Mouse (Mus musculus): ENCODE data around the gene 1700067K01Rik. TPM values are rescaled to one million over a fixed set of nuclear protein-coding genes. Genes with fewer than 3 reads are reported as not detected.

1700067K01Rik gene
- polyA plus RNA-seq, 1 experiment from 2014 or later, result 0.58 TPM

DNA sequence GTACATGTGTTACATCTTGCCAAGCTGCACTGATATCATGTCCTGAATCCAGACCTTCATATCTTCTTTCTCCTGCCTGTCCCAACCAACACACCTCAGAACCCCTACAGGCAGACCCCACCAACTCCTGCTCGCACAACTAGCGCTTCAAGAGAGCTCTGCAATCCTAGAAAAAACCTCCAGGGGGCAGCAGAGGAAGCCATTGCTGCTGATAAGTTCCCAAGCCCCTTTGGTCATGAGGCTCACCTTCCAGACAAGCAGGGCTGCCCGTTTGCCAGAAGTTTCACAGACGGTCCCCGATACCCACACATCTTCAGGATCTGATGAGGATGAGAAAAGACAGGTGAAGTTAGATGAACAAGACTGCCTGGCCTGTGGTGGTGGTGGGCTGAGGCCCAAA, 37.7 kb downstream of the 1700067K01Rik start:
- Histone ChIP-seq H3K36me3 (replicated peaks) (no peaks in the 10 kb centered on the region), H3K27ac (replicated peaks) (no peak overlapping the region), H3K4me2 (no peak overlapping the region), H3K9ac (no peak overlapping the region), H3K4me3 (replicated peaks) (no peak overlapping the region), H3K27me3 (peaks cover 61% of the 10 kb centered on the region), H3K9me3 (replicated peaks) (no peaks in the 10 kb centered on the region), H3K4me1 (replicated peaks) (peaks cover 7% of the 10 kb centered on the region)
- ATAC-seq (ENCODE audit: insufficient read depth), result no peak
- 4% methylated on average over 5 of the region's 5 CpGs for WGBS (ENCODE audit: insufficient replicate concordance)

DNA sequence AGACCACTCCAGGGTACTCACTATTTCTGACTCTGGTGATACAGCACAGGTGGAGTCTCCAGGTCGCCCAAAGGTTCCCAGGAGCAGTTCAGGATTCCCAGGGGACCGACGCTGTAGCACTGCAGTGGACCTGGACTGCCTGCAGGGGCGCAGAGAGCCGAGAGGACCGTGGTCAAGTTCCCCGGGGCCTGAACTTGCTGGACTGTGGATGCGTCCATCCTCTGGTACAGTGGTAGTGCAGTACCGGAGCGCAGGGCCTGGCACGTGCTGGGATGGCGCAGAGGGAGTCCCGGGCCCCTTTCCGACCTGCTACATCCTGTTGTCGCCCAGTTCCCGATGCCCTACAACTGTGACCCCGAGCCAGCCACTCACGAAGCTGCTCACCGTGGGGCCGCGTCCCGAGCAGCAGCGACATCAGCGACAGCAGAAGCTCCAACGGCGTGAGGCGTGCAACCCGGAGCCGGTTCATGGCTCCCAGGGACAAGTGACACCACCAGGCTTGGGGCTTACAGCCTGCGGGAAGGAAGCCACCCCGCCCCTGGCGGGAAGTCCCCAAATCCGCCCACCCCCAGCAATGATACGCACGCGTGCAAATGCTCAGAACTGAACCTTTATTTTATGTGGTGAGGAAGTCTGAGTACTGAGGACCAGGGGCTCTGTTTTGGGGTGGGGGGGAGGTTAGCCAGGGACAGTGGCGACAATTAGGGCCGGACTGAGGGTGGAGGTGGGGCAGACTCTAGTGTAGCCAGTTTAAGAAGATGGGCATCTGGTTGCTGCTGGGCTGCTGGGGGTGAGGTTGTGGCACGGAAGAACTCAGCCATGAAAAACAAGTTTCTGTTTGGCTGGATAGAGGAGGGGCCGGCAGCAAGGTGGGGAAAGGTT, 41.0 kb downstream of the 1700067K01Rik start, which contains the start of gene Il27ra:
TSS of gene Il27ra (minus strand) at position 524 of the 882 bp plus-strand sequence.
- Histone ChIP-seq H3K4me3 (replicated peaks) (peak within 1 kb of the TSS; percentile 40), H3K27me3 (peaks cover 76% of the 10 kb centered on the region), H3K4me2 (peak within 1 kb of the TSS; percentile 56), H3K9ac (no peak within 1 kb of the TSS), H3K4me1 (replicated peaks) (peaks cover 13% of the 10 kb centered on the region), H3K36me3 (replicated peaks) (no peaks in the 10 kb centered on the region), H3K9me3 (replicated peaks) (no peaks in the 10 kb centered on the region), H3K27ac (replicated peaks) (no peak within 1 kb of the TSS)
- WGBS (ENCODE audit: insufficient replicate concordance), result 1% methylated on average over 40 of the region's 40 CpGs
- peak; percentile 25; the same call in 1 of the 2 replicates for ATAC-seq (ENCODE audit: insufficient read depth)

GRCm38 (mm10) chr8:84042948-84043342, 41.6 kb downstream of the 1700067K01Rik start:
- 31% methylated on average over 12 of the region's 12 CpGs for WGBS (ENCODE audit: insufficient replicate concordance)
- H3K27me3 ChIP-seq, result peaks cover 75% of the 10 kb centered on the region
- no peaks in the 10 kb centered on the region for H3K36me3 ChIP-seq (replicated peaks)
- H3K4me3 ChIP-seq (replicated peaks), result peak overlapping the region; percentile 40; the same call in 1 of the 2 replicates
- peaks cover 13% of the 10 kb centered on the region for H3K4me1 ChIP-seq (replicated peaks)
- peak overlapping the region; percentile 56 for H3K4me2 ChIP-seq
- no peak overlapping the region for H3K9ac ChIP-seq
- no peaks in the 10 kb centered on the region for H3K9me3 ChIP-seq (replicated peaks)
- no peak for ATAC-seq (ENCODE audit: insufficient read depth)
- no peak overlapping the region for H3K27ac ChIP-seq (replicated peaks)

DNA sequence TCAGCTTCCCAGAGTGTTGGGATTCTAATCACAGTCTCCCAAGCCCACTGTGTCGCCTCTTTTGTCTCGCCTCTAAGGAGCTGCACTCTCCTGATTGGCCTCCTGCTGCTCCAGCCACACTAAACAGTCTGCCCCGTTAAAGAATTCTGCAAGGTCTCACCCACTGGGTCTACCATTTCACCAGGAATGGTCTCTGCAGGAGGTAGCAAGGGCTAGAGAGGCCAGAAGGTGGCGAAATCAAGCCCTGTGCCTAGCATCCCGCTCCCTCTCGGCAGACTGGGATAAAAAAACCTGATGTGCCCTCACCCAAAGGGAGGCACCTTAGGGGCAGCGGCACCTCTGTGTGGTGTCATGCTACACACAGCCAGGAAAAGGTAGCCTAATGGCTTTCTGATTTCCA, 42.8 kb downstream of the 1700067K01Rik start:
- no peaks in the 10 kb centered on the region for H3K9me3 ChIP-seq (replicated peaks)
- H3K9ac ChIP-seq, result no peak overlapping the region
- H3K4me2 ChIP-seq, result no peak overlapping the region
- H3K4me1 ChIP-seq (replicated peaks), result peaks cover 13% of the 10 kb centered on the region
- H3K27me3 ChIP-seq, result peaks cover 73% of the 10 kb centered on the region
- H3K27ac ChIP-seq (replicated peaks), result no peak overlapping the region
- WGBS (ENCODE audit: insufficient replicate concordance), result 11% methylated on average over 7 of the region's 7 CpGs
- ATAC-seq (ENCODE audit: insufficient read depth), result no peak
- H3K36me3 ChIP-seq (replicated peaks), result no peaks in the 10 kb centered on the region
- H3K4me3 ChIP-seq (replicated peaks), result no peak overlapping the region

- no peak within 1 kb of the TSS for H3K4me3 ChIP-seq (replicated peaks)
Observed at GRCm38 (mm10) chr8:84044900-84045299, 43.6 kb downstream of the 1700067K01Rik start, which contains the start of gene Rln3. Gene Rln3, minus strand, starts transcription at chr8:84045000.

GRCm38 (mm10) chr8:84046505-84046904, 45.2 kb downstream of the 1700067K01Rik start:
- Histone ChIP-seq H3K4me3 (replicated peaks) (no peak overlapping the region), H3K9me3 (replicated peaks) (no peaks in the 10 kb centered on the region), H3K27me3 (peaks cover 68% of the 10 kb centered on the region), H3K4me2 (no peak overlapping the region), H3K36me3 (replicated peaks) (no peaks in the 10 kb centered on the region), H3K9ac (no peak overlapping the region), H3K27ac (replicated peaks) (no peak overlapping the region), H3K4me1 (replicated peaks) (peaks cover 13% of the 10 kb centered on the region)
- 61% methylated on average over 3 of the region's 3 CpGs for WGBS (ENCODE audit: insufficient replicate concordance)
- no peak for ATAC-seq (ENCODE audit: insufficient read depth)

More at GRCm38 (mm10) chr8:84044900-84045299, 43.6 kb downstream of the 1700067K01Rik start, which contains the start of gene Rln3:
- no peaks in the 10 kb centered on the region for H3K9me3 ChIP-seq (replicated peaks)
- no peaks in the 10 kb centered on the region for H3K36me3 ChIP-seq (replicated peaks)
- H3K4me1 ChIP-seq (replicated peaks), result peaks cover 13% of the 10 kb centered on the region
- ATAC-seq (ENCODE audit: insufficient read depth), result no peak
- no peak within 1 kb of the TSS for H3K4me2 ChIP-seq
- peaks cover 73% of the 10 kb centered on the region for H3K27me3 ChIP-seq
- no peak within 1 kb of the TSS for H3K27ac ChIP-seq (replicated peaks)
- H3K9ac ChIP-seq, result no peak within 1 kb of the TSS
- WGBS (ENCODE audit: insufficient replicate concordance), result 8% methylated on average over 9 of the region's 9 CpGs

GRCm38 (mm10) chr8:84048171-84048570, 46.9 kb downstream of the 1700067K01Rik start:
- H3K36me3 ChIP-seq (replicated peaks), result no peaks in the 10 kb centered on the region
- 63% methylated on average over 5 of the region's 5 CpGs for WGBS (ENCODE audit: insufficient replicate concordance)
- H3K4me2 ChIP-seq, result no peak overlapping the region
- no peak overlapping the region for H3K27ac ChIP-seq (replicated peaks)
- no peaks in the 10 kb centered on the region for H3K9me3 ChIP-seq (replicated peaks)
- no peak overlapping the region for H3K9ac ChIP-seq
- no peak for ATAC-seq (ENCODE audit: insufficient read depth)
- H3K27me3 ChIP-seq, result peaks cover 52% of the 10 kb centered on the region
- peaks cover 12% of the 10 kb centered on the region; the same call in 1 of the 2 replicates for H3K4me1 ChIP-seq (replicated peaks)
- no peak overlapping the region for H3K4me3 ChIP-seq (replicated peaks)

DNA sequence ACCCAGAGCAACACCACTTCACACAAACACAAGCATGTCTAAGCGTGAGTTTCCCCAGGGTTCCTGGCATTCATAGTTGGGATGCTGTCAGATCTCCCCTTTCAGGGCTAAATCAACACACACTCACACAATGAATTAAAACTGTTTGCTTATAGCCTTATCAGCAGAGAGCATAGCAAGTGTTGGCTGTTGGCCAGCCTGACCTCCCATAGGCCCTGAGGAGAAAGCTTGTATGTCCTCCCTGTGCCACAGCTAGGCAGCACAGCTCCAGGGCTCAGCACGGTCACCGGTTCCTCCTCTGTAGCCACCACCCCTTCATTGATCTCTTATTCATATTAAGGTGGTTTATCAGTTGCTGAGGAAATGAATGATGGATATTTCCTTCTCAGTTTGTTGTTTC, 51.4 kb downstream of the 1700067K01Rik start:
- Histone ChIP-seq H3K9ac (no peak overlapping the region), H3K27me3 (peaks cover 22% of the 10 kb centered on the region), H3K4me3 (replicated peaks) (no peak overlapping the region), H3K4me2 (no peak overlapping the region), H3K9me3 (replicated peaks) (no peaks in the 10 kb centered on the region), H3K27ac (replicated peaks) (no peak overlapping the region), H3K4me1 (replicated peaks) (peaks cover 6% of the 10 kb centered on the region; the same call in 1 of the 2 replicates), H3K36me3 (replicated peaks) (no peaks in the 10 kb centered on the region)
- no peak; the same call in 1 of the 2 replicates for ATAC-seq (ENCODE audit: insufficient read depth)
- WGBS (ENCODE audit: insufficient replicate concordance), result 24% methylated on average over 3 of the region's 3 CpGs

GRCm38 (mm10) chr8:84053229-84053628, 51.9 kb downstream of the 1700067K01Rik start:
- ATAC-seq (ENCODE audit: insufficient read depth), result no peak
- Histone ChIP-seq H3K27me3 (peaks cover 22% of the 10 kb centered on the region), H3K36me3 (replicated peaks) (no peaks in the 10 kb centered on the region)

More at GRCm38 (mm10) chr8:84053229-84053628, 51.9 kb downstream of the 1700067K01Rik start:
- no peak overlapping the region for H3K9ac ChIP-seq
- no peak overlapping the region for H3K4me2 ChIP-seq
- no peaks in the 10 kb centered on the region for H3K9me3 ChIP-seq (replicated peaks)
- H3K27ac ChIP-seq (replicated peaks), result no peak overlapping the region
- H3K4me1 ChIP-seq (replicated peaks), result peaks cover 6% of the 10 kb centered on the region; the same call in 1 of the 2 replicates
- WGBS (ENCODE audit: insufficient replicate concordance), result 77% methylated on average over 5 of the region's 5 CpGs
- H3K4me3 ChIP-seq (replicated peaks), result no peak overlapping the region

All from liver, embryonic 15.5 days (tissue).